Mouse (Mus musculus) kidney, embryonic 16.5 days (tissue): ENCODE data around the gene Prkag2. TPM values are rescaled to one million over a fixed set of nuclear protein-coding genes. Genes with fewer than 3 reads are reported as not detected.
"Not testable (repeated sequence)": the region's sequence is repeated elsewhere in the genome, so short reads cannot be mapped to it uniquely, and the experiment has no call there.

Source experiments
- ATAC-seq: fragments of 200-750 bp; cut with Nextera tagmentation; 2 replicates; pipeline ENCODE4 v1.8.0; 2017; ENCODE audit warnings: moderate TSS enrichment; ENCODE audit not compliant: low FRiP score, low TSS enrichment
- H3K27ac ChIP-seq: fragments of 300-500 bp; sonication (generic); 2 replicates; pipeline ENCODE4 v1.5.1; 2014; ENCODE audit warnings: low read length
- H3K27me3 ChIP-seq: fragments of 300-500 bp; sonication (generic); 2 replicates; pipeline ENCODE4 v1.6.1; 2014; ENCODE audit warnings: low read length, control low read depth, mixed read lengths; ENCODE audit not compliant: insufficient read depth
- H3K36me3 ChIP-seq: fragments of 300-500 bp; sonication (generic); 2 replicates; pipeline ENCODE4 v1.6.1; 2014; ENCODE audit warnings: low read length, control low read depth, mixed read lengths; ENCODE audit not compliant: insufficient read depth
- H3K4me1 ChIP-seq: fragments of 300-500 bp; sonication (generic); 2 replicates; pipeline ENCODE4 v1.6.1; 2014; ENCODE audit warnings: low read length, control low read depth, mixed read lengths; ENCODE audit not compliant: insufficient read depth
- H3K4me2 ChIP-seq: fragments of 300-500 bp; sonication (generic); replicated peaks from 2 replicates; pipeline ENCODE4 v1.6.1; 2014; ENCODE audit warnings: low read depth, low read length
- H3K4me3 ChIP-seq: fragments of 300-500 bp; sonication (generic); 2 replicates; pipeline ENCODE4 v1.5.1; 2014; ENCODE audit warnings: mild to moderate bottlenecking, low read length
- H3K9ac ChIP-seq: fragments of 300-500 bp; sonication (generic); replicated peaks from 2 replicates; pipeline ENCODE4 v1.6.1; 2014; ENCODE audit warnings: low read length
- H3K9me3 ChIP-seq: fragments of 300-500 bp; sonication (generic); 2 replicates; pipeline ENCODE4 v1.6.1; 2016; ENCODE audit warnings: low read length, control low read depth
- WGBS: fragments of 180-500 bp; shearing (Covaris S2); extraction: QIAGEN DNeasy Blood & Tissue Kit; methylation state at CpG from one replicate; pipeline ENCODE4 v1.1.7; 2014; 5-methylcytosine and 5-hydroxymethylcytosine counted together
- polyA plus RNA-seq: library from polyadenylated mRNA; unstranded; fragments of >200 nt; fragmentation: Nextera tagmentation; extraction: Ambion mirVana; gene quantifications from 2 replicates; pipeline ENCODE4 v1.2.1, GENCODE M21; 2015

Gene Prkag2
- polyA plus RNA-seq, 1 experiment from 2014 or later = 43.4 TPM

DNA sequence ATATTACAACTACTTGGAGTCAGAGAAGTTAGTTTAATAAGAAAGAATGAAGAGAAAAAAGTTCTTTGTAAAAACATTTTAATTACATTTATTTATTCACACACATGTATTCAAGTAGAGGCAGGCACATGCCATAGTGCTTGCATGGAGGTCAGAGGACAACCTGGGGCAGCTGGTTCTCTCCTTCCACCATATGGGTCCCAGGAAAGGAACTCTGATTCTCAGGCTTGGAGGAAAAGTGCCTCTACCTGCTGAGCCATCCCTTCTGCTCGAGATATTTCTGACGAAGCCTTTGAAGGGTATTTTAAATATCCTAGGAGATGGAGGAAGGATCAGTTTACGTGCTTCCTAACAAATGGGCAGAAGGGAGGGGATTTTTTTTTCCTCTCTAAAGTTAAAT, 277.7 kb downstream of the Prkag2 start:
- Histone ChIP-seq H3K9me3 (no peaks in the 10 kb centered on the region), H3K4me1 (peaks cover 54% of the 10 kb centered on the region), H3K27ac (no peak overlapping the region), H3K4me2 (no peak overlapping the region), H3K36me3 (no peaks in the 10 kb centered on the region), H3K9ac (no peak overlapping the region), H3K27me3 (no peaks in the 10 kb centered on the region), H3K4me3 (no peak overlapping the region)
- no peak for ATAC-seq
- 59% methylated on average over 3 of the region's 3 CpGs for WGBS

DNA sequence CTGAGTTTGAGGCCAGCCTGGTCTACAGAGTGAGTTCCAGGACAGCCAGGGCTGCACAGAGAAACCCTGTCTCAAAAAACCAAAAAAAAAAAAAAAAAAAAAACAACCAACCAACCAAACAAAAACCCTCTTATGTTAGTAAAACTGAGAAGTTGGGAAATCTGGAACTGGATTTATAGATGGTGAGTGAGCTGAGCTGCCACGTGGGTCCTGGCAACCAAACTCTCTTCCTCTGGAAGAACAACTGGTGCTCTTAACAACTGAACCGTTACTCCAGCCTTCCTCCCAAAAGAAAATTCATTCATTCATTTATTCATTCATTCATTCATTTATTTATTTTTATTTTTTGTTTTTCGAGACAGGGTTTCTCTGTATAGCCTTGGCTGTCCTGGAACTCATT, 278.2 kb downstream of the Prkag2 start:
- peaks cover 50% of the 10 kb centered on the region for H3K4me1 ChIP-seq
- not testable (repeated sequence) for ATAC-seq, H3K4me2 ChIP-seq, H3K27ac ChIP-seq, H3K4me3 ChIP-seq, H3K36me3 ChIP-seq, H3K27me3 ChIP-seq, H3K9ac ChIP-seq, H3K9me3 ChIP-seq
- 83% methylated on average over 3 of the region's 3 CpGs for WGBS

DNA sequence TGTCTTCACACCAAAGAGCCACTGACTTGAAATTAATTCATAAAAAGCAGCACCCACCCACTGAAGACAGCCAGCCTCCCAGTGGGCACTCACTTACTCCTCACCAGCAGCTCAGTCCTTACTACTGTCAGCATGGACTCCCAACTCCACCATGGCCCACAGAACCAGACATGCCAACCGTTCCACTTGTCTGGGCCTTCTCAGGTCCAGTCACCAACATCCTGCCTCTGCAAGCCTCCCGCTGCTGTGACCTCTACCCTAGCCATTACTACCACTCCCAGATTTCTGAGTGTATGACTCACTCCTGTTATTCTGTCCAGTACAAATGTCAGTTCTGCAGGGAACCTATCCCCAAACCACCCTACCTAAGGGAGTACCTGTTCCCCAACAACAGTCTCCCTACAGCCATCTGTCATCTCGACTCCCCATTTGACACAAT, 279.0 kb downstream of the Prkag2 start:
- Histone ChIP-seq H3K9me3 (no peaks in the 10 kb centered on the region), H3K4me1 (peaks cover 42% of the 10 kb centered on the region), H3K4me3 (no peak overlapping the region), H3K36me3 (peaks cover 10% of the 10 kb centered on the region), H3K27ac (no peak overlapping the region), H3K4me2 (no peak overlapping the region), H3K9ac (no peak overlapping the region), H3K27me3 (no peaks in the 10 kb centered on the region)
- ATAC-seq = peak; percentile 28; the same call in 1 of the 2 replicates
- WGBS = 50% methylated on average over 3 of the region's 3 CpGs

DNA sequence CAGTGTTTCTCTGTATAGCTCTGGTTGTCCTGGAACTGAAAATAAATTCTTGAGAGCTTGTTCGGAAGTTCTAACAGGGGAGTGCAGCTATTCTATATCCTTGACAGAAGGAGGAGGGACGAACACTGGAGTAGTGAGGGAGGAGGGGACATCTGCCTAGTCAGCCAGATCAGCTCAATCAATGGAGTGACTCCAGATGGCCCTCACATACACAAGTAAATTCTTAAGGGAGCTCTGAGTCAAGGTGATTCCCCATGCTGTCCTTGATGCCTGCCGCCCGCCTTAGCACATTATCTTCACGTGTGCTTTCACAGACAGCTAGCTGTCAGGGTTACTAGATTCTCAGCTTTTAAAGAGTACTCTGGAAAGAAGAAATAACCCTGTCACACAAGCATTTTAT, 279.8 kb downstream of the Prkag2 start:
- ATAC-seq = peak; percentile 42; the same call in 1 of the 2 replicates
- 51% methylated on average over 5 of the region's 5 CpGs for WGBS
- peaks cover 34% of the 10 kb centered on the region for H3K4me1 ChIP-seq
- no peaks in the 10 kb centered on the region for H3K9me3 ChIP-seq
- no peaks in the 10 kb centered on the region for H3K27me3 ChIP-seq
- no peak overlapping the region for H3K27ac ChIP-seq
- no peak overlapping the region for H3K9ac ChIP-seq
- H3K4me3 ChIP-seq = no peak overlapping the region
- peaks cover 13% of the 10 kb centered on the region for H3K36me3 ChIP-seq
- H3K4me2 ChIP-seq = no peak overlapping the region

DNA sequence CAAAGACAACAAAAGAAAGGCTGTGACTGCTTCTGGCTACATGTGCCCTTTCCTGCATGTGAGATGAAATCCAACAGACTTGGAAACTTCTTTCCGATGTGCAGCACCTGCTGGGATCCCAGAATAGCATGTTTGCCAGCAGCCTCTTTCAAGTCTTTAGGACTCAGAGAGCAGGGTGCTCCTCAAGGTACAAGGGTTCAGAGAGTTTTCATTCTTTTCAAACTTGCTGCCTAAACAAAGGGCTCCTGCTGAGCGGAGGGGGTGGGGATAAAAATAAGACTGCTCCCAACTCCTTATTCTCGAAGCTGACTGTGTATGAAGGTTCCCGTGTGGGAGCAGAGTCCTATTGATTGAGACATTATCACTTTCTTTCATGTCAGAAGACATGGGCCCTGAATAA, 283.3 kb downstream of the Prkag2 start:
- WGBS = 84% methylated on average over 4 of the region's 4 CpGs
- H3K9ac ChIP-seq = no peak overlapping the region
- H3K27me3 ChIP-seq = no peaks in the 10 kb centered on the region
- H3K9me3 ChIP-seq = no peaks in the 10 kb centered on the region
- no peak overlapping the region for H3K27ac ChIP-seq
- no peak for ATAC-seq
- peaks cover 32% of the 10 kb centered on the region for H3K36me3 ChIP-seq
- no peak overlapping the region for H3K4me2 ChIP-seq
- H3K4me3 ChIP-seq = no peak overlapping the region
- peaks cover 36% of the 10 kb centered on the region for H3K4me1 ChIP-seq

DNA sequence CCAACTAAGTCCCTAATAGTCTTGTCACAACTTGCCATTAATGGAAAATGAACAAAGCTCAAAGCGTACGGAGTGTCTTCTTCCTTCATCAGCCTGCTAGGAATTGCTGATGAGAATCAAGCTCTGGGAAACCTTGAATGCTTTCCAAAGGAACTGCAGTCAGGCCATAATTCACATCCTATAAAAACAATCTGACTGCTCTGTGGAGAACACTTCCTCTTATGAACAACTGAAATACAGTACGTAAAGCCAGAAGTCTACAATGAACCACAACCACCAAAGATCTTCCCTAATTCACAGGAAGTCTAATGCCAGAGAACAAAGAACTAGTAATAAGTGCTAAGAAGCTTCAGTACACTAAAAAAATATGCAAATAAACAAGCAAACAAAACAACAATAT, 286.5 kb downstream of the Prkag2 start:
- H3K4me3 ChIP-seq = no peak overlapping the region
- peak overlapping the region; percentile 68 for H3K27ac ChIP-seq
- H3K9me3 ChIP-seq = no peaks in the 10 kb centered on the region
- WGBS = 45% methylated on average over 3 of the region's 3 CpGs
- no peak overlapping the region for H3K9ac ChIP-seq
- H3K4me2 ChIP-seq = no peak overlapping the region
- H3K36me3 ChIP-seq = peaks cover 50% of the 10 kb centered on the region
- no peaks in the 10 kb centered on the region for H3K27me3 ChIP-seq
- no peak; the same call in 1 of the 2 replicates for ATAC-seq
- peaks cover 23% of the 10 kb centered on the region for H3K4me1 ChIP-seq

DNA sequence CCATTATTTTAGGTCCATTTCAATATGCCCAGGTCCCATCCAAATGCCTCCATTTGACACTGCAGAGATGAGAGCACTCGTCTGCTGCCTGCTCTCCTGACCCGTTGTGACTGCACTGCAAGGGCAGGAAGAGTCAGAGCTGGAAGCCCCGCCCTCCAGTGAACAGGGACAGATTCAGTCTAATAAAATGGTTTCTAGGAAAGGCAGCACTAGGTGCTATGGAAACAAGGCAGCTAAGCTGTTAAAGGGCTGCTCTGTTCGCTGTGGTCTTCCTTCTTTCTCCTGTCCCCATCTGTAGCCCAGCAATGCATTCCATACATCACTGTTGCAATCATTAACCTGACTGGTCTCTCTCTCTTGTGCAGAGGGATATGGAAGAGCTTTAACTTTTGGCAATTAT, 287.4 kb downstream of the Prkag2 start:
- ATAC-seq = peak; percentile 83
- WGBS = 41% methylated on average over 4 of the region's 4 CpGs

More for the DNA sequence above, 287.4 kb downstream of the Prkag2 start:
- Histone ChIP-seq H3K27me3 (no peaks in the 10 kb centered on the region), H3K27ac (peak overlapping the region; percentile 53; the same call in 1 of the 2 replicates), H3K4me2 (no peak overlapping the region), H3K9me3 (no peaks in the 10 kb centered on the region), H3K4me3 (no peak overlapping the region), H3K9ac (no peak overlapping the region), H3K4me1 (peaks cover 23% of the 10 kb centered on the region), H3K36me3 (peaks cover 50% of the 10 kb centered on the region)

Other genes with a start within 250 kb of the Prkag2 start
- gene Galntl5, start 80.8 kb upstream of the Prkag2 start, polyA plus RNA-seq = not detected in 2 replicates
- gene Galnt11, start 121.3 kb upstream of the Prkag2 start, polyA plus RNA-seq = 107 and 123 TPM in 2 replicates
- not detected in 2 replicates for gene E130116L18Rik, start 122.5 kb upstream of the Prkag2 start, polyA plus RNA-seq